Mouse (Mus musculus) myocyte (in vitro differentiated cells): ENCODE results near the gene A2ml1.

Source experiments
- CEBPB ChIP-seq: IDR thresholded peaks from 2 replicates; pipeline ENCODE4 v1.6.1; 2011; ENCODE audit warnings: mild to moderate bottlenecking, moderate library complexity; ENCODE audit not compliant: poor library complexity, insufficient read depth, severe bottlenecking
- MYOD1 ChIP-seq, 3 experiments: IDR thresholded peaks; one replicate each; pipeline ENCODE4 v1.6.1; 2011; ENCODE audit warnings: control low read depth in 2 of 3, low read depth in 2 of 3, mild to moderate bottlenecking in 2 of 3, moderate library complexity in 1 of 3; ENCODE audit not compliant: insufficient read length in 2 of 3, control insufficient read depth in 1 of 3
- MYOG ChIP-seq, 3 experiments: IDR thresholded peaks; one replicate each; pipeline ENCODE4 v1.6.1; 2011; ENCODE audit warnings: control low read depth in 2 of 3, low read depth in 2 of 3, mild to moderate bottlenecking in 2 of 3; ENCODE audit not compliant: insufficient read length in 2 of 3, control insufficient read depth in 1 of 3, insufficient read depth in 1 of 3
- POLR2A ChIP-seq: IDR thresholded peaks from one replicate; pipeline ENCODE4 v1.6.1; 2011; ENCODE audit warnings: low read depth, mild to moderate bottlenecking, control low read depth, moderate library complexity; ENCODE audit not compliant: insufficient read length
- POLR2AphosphoS2 ChIP-seq: IDR thresholded peaks from one replicate; pipeline ENCODE4 v1.6.1; 2011; ENCODE audit warnings: low read depth, control low read depth; ENCODE audit not compliant: insufficient read length
- REST ChIP-seq: IDR thresholded peaks from one replicate; pipeline ENCODE4 v1.6.1; 2011; ENCODE audit warnings: mild to moderate bottlenecking, control low read depth, moderate library complexity; ENCODE audit not compliant: insufficient read depth, insufficient read length
- TCF12 ChIP-seq: IDR thresholded peaks from one replicate; pipeline ENCODE4 v1.6.1; 2011; ENCODE audit warnings: mild to moderate bottlenecking, control low read depth; ENCODE audit not compliant: poor library complexity, insufficient read depth, severe bottlenecking
- USF1 ChIP-seq: IDR thresholded peaks from one replicate; pipeline ENCODE4 v1.6.1; 2011; ENCODE audit warnings: low read depth, mild to moderate bottlenecking, control low read depth, moderate library complexity

- no peak for TF ChIP-seq USF1
- no peak for TF ChIP-seq POLR2A
- TF ChIP-seq MYOD1 (IDR thresholded peaks at IDR 0.05; ENCODE audit: control insufficient read depth in 1 of 3, insufficient read length in 2 of 3, low read depth in 2 of 3), result no peak
- no peak for TF ChIP-seq REST
- TF ChIP-seq CEBPB, result no peak
- TF ChIP-seq TCF12, result no peak
- no peak for TF ChIP-seq POLR2AphosphoS2
- no peak for TF ChIP-seq MYOG (IDR thresholded peaks at IDR 0.05; ENCODE audit: control insufficient read depth in 1 of 3, insufficient read depth in 1 of 3, insufficient read length in 2 of 3, low read depth in 2 of 3)
Observed at GRCm38 (mm10) chr6:128587619-128588018, 6.2 kb upstream of the A2ml1 start.
